Mouse (Mus musculus) hematopoietic stem cell, adult 5-6 weeks (primary cell): ENCODE results near the gene Fam171a1. TPM values are rescaled to one million over a fixed set of nuclear protein-coding genes. Genes with fewer than 3 reads are reported as not detected.
"Not testable (repeated sequence)": the region's sequence is repeated elsewhere in the genome, so short reads cannot be mapped to it uniquely, and the experiment has no call there.

Source experiments
- ATAC-seq, 2 experiments: fragments of 125-278 bp in 1 of 2; replicated peaks in 1 of 2; 2 replicates each; pipeline ENCODE4 v1.8.0; 2016 to 2017; ENCODE audit warnings: inconsistent platforms in 2 of 2, mild to moderate bottlenecking in 2 of 2, moderate number of reproducible peaks in 2 of 2, low read depth in 1 of 2, moderate TSS enrichment in 1 of 2; ENCODE audit not compliant: low FRiP score in 2 of 2, poor library complexity in 2 of 2, severe bottlenecking in 2 of 2, insufficient read depth in 1 of 2, low TSS enrichment in 1 of 2
- total RNA-seq: library from RNA; stranded (forward); fragments of 172-1452, 232-1000 nt; gene quantifications from 2 replicates; pipeline ENCODE4 v1.2.3, GENCODE M21; 2017

Fam171a1 gene
- 16.1 and 21.2 TPM in 2 replicates for total RNA-seq

DNA sequence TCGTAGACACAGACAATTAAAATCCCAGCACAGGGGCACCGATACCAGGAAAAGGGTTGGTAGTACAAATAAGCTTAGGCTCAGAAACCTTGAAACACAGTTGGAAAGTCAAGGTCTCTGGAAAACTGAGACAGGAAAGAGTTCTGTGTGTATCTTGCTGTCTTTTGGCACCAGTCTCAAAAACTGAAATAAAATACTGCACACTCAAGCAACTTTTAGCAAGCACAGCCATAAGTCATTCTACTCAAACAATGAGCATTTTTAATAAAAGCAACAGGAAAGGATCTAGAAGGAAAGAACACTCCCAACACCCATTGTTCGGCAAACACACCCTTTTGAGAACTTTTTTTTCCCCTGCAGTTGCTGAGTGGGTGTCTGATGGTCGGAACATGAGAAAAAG is at the start of gene Fam171a1:
Gene Fam171a1 (plus strand): TSS at position 359 of the 400 bp plus-strand sequence.
- ATAC-seq, result no peak

DNA sequence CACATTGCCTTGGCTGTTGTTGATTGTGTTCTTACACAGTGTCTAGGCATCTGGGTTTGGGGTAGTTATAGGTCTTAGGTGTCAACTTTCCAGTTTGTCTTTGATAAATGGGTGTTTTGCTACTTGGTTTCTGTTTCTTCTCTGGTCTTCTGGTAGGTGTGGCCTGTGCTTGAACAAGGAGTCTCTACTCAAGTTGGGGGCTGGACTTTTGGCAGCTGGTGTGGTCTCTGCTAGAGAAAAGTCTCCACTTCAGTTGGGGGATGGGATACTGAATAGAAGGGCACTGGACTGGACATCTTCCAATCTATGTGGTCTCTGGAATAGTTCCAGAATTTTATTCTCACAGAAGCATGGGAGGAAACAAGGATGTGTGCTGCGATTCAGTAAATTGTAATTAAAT is 44.9 kb upstream of the Fam171a1 start:
- ATAC-seq, result peak; percentile 76 to 86

DNA sequence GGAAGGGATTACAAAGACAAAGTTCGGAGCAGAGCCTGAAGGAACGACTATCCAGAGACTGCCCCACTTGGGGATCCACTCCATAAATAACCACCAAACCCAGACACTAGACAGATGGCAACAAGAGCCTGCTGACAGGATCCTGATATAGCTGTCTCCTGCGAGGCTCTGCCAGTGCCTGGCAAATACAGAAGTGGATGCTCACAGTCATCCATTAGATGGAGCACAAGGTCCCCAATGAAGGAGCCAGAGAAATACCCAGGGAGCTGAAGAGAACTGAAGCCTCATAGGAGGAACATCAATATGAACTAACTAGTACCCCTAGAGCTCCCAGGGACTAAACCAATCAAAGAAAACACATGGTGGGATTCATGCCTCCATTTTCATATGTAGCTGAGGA is 25.7 kb upstream of the Fam171a1 start:
- ATAC-seq, result not testable (repeated sequence)

DNA sequence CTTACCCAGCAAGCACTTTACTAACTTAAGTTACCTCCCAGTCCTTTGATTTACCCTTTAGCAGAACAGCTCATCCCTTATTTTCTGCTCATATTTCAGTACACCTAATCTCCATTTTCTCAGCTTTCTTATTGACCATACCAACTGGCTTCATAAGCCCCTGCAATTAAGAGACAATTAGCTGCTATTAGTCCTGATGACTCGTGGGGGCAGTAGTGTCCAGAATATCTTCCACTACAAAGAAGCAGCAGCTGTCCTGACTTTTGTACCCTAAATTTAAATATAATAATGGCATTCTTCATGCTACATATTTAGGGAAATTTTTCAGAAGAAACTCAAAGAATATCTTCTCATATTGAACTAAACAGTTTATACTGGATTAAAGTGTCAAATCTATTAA is 24.8 kb upstream of the Fam171a1 start:
- peak in 1 of 2 experiments; percentile 49; a peak in 2 of 4 replicates for ATAC-seq

DNA sequence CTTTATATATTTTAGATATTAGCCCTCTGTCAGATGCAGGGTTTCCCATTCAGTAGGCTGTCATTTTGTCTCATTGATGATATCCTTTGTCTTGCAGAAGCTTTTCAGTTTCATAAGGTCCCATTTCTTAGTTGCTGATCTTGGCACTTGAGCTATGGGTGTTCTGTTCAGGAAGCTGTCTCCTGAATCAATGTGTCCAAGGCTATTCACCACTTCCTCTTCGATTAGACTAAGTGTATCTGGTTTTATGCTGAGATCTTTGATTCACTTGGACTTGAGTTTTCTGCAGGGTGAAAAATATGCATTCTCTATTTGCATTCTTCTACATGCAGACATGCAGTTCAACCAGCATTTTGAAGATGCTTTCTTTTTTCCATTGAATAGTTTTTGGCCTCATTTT is 17.9 kb upstream of the Fam171a1 start:
- peak in 1 of 2 experiments; percentile 53; a peak in 1 of 4 replicates for ATAC-seq

DNA sequence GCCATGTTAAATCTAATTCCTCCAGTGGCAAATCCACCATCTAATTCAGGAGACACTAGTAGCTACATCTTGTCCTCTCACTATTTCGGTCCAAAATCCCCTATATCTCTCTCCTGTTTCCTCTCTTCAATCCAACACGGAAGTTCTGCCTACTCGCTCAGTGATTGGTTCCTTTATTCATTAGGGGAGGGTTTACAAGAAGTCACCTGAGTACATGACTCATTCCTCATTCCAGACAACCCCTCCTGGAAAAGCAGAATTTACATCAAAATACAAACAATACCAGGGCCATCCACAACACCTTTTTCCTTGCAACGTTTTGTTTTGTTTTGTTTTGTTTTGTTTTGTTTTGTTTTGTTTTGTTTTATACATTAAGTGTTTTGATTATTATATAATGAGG is 14.1 kb upstream of the Fam171a1 start:
- no peak for ATAC-seq

DNA sequence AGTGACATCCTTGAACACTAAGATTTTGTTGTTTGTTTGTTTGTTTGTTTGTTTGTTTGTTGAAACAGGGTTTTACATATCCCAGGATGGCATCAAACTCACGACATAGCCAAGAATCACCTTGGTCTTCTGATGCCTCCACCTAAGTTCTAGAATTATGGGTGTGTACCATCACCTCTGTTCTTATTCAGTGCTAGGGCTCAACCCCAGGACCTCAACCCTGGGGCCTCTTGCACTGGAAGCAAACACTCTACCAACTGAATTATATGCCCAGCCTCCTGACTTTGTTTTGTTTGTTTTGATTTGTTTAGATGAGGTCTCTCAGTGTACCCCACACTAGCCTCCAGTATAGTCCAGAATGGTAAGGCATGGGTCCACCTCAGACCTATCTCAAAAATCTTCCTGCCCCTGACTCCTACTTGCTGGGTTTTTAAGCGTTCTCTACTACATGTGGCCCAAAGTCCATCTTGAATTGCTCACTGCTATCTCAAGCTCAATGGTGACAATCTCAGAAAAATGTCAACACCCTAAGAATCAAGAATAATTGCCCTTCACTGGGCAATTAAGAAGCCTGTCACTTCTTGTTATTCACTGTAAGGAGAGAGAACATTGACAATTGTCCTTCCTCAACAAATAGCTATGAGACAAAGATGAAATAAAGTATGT is 12.6 kb upstream of the Fam171a1 start:
- ATAC-seq, result no peak

DNA sequence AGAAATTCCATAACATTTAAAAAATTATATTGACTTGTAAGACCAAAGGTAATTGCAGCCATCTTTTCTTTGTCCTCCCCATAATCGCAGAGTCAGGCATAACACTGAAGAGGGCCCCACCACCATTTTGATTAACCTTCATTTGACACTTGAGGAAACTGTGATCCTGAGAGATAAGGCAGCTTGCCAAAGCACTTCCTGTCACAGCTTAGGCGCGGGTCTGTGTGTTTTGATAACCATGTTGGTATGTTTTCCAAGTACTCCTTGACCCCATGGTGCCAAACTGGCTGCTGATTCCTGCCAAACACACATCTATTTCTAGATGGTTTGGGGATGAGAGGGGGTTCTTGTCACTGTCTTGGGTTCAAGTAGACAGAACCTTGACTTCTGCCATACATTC is 11.7 kb upstream of the Fam171a1 start:
- peak; percentile 94 to 99 for ATAC-seq

DNA sequence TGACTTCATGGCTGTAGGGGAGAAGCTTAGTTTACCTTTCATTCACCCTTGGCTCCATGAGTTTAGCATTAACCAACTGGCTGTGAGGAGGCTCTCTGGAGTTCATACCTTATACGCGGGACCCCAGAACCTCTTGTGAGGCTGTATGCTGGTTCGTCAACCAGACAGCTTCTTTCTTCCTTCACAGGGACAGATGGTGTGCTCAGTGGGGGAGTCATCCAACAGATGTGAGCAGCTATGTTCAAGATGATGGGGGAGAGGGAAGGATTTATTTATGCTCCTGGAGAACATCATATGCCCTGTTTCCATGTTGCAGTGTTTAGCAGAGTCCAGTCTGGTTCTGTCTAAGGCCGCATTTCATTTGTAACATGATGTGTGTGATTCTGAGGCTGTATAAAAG is 6.6 kb upstream of the Fam171a1 start:
- no peak for ATAC-seq

DNA sequence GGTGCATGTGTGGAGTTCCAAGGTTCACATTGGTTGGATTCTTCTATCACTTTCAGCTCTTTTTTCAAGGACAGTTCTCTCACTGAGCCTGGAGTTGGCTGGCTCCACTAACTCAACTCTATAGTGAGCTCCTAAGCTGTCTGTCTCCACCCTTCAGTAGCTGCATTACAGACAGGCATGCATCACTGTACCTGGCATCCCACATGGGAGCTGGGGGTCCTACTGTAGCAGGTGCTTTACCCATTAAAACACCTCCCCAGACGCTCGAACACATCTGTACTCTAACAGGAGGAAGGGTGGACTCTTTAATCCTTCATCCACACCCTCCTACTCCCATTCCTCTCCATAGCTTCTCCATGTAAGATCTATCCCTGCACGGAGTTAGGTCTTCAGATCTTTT is 5.6 kb upstream of the Fam171a1 start:
- ATAC-seq, result no peak

DNA sequence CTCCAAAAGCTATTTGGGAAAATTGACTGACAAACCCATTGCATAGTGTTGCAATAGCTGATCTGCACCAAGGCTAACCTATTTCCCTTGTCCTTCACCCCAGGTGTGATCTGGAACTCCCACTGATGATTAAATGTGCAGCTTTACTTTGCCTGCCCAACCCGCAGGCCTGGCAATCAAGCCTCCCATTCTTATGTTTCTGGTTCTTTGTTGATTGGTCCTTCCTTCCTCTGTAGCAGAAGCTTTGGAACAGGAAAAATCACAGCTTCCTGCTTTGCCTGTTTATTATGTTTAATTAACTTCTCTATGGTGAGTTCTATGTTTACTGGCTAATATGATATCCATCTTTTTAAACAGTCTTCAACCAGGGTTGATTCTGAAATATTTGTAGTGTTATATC is 5.2 kb upstream of the Fam171a1 start:
- no peak for ATAC-seq

DNA sequence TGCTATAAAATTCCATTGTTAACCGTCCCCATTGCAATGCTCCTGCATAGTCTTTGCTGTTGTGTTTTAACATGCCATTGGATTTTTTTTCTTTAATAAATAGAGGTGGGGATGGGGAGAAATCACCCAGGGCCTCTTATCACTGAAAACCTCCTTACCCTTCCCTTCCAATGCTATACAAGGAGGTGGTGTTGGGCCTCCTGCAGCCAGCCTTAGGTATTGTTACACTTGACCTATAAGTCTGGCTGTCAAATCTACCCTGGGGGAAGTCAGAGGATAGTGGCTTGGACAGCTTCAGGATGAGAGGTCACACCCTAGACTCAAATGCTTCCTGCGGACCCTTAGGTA is 3.8 kb downstream of the Fam171a1 start:
- peak in 1 of 2 experiments; percentile 31; a peak in 2 of 4 replicates for ATAC-seq

DNA sequence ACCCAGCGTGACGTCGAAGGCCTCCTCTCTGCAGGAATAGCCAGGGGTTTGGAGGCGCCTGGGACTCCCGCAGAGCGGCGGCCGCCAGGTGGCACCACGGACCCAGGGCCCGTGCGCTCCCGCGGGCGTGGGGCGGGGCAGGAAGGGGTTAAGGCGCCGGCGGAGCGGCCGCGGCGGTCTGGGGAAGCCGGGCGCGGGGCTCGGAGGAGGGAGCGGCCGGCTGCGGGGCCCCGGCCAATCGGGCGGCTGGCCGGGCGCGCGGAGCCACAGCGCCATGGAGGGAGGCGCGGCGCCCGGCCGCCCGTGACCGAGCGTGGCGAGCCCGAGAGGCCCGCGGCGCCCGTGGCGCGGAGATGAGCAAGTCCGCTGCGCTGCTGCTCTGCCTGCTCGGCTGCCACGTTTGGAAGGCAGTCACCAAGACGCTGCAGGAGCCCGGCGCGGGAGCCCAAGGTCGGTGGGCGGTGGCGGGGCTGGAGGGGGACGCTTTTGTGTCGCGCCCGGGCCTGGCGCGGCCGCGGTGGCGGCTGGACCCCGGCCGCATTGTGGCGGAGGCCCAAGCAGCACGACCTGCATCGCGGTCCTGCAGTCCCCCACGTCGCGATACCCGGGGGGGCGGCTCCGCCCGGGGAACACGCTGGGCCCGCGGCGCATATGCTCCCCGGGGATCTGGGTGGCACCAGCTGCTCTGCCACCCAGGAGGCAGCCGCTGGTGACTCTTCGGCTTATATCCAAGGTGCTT is 4.3 kb downstream of the Fam171a1 start:
- ATAC-seq, result peak; percentile 82 to 87

DNA sequence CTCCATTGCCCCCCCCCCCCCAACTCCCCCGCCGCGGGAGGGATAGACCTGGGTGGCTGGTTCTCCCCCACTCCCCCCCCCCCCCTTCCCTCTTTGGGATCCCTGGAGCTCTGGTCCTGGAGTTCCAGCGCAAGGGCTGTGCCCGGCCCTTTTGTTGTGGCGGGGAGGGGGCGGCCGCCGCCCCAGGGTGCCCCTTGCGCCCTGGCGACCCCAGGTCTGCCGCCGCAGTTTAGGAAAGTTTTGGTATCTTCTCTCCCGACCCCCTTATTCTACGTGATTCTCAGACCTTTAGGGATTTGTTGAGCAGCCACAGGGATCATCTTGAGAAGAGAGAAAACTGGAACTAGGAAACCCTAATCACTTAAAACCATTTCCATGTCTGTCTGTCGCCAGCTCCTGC is 4.9 kb downstream of the Fam171a1 start:
- ATAC-seq, result no peak

DNA sequence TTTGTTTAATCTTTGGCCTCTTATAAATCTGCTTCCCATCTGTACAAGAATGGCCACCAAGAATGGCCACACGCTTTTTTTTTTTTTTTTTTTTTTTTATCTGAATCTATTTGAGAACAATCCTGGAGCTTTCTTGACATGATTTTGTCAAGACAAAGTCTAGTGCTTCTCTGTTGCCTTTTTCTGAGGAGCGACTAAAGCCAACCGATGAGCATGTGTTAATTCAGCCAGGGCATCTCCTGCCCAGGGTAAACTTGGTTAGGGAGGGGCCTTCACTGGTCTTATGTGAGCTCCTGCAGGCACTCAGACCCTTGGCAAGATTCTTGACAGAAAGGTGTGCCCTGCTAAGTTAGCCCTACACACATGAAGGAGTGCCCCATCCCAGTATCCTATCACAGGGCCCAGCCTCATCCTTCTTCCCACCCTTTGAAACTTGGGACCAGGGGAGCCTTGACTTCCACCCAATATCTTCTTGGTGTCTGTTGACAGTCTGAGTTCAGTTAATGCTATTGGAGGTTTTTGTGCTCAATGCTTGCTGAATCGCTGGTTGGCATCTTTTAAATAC is 5.4 kb downstream of the Fam171a1 start:
- no peak for ATAC-seq

DNA sequence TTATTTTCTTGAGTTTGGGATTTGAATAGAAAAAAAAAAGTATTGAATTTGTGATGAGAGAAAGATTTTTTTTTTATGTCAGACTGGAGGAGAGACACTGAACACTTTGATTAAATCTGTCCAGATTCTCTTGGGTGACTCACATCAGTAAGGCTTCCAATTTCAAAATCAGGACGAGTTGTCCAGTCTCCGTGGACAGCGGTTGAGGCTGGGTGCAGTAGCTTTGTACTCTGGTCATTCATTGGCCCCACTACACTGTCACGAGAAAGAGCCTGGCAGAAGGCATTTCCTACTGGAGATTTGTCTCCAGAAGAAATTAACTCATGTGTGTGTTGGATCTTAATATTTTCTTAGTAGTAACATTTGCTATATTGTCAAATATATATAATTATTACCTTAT is 8.5 kb downstream of the Fam171a1 start:
- no peak for ATAC-seq

DNA sequence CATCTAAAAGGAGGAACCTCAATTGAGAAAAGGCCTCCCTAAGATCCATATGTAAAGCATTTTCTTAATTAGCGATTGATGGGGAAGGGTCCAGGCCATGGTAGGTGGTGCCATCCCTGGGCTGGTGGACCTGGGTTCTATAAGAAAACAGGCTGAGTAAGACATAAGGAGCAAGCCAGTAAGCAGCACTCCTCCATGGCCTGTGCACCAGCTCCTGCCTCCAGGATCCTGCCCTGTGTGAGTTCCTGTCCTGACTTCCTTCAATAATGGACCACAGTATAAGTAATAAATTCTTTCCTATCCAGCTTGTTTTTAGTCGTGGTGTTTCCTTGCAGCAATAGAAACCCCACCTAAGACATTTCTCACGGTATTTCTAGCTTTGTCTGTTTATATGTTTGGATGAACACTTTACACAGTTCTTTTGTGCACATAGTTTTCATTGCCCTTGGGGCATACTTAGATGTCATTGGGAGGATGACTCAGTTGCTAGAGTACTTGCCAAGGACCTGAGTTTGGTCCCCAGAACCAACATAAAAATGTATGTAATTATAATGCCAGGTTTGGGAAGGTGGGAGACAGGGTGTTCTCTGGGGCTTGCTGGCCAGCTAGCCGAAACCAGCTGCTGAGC is 13.3 kb downstream of the Fam171a1 start:
- no peak for ATAC-seq

DNA sequence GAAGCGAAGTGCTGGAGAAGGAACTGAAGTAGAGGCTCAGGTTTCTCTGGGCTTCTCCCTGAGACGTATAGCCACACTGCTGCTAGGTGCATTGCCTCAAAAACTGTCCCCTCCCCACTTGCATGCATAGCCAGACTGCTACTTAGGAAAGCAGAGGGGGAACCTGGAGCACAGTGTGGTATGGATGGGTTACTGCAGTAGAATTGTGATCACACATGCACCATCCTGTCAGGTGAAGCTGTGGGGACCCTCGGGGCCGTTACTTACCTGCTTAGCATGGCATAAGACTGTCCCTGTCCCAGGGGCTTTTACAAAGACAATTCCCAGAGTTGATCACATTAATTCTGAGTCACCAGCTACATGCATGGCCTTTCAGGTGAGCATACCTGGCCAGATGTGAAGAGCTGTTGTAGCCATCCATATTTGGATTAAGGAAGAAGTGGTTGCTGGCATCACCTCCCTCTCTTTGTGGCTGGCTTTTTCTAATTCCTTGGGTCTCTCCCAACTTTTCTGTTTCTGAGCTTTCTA is 14.4 kb downstream of the Fam171a1 start:
- no peak for ATAC-seq
